Mouse (Mus musculus): ENCODE results near the gene Fmo3. TPM values are rescaled to one million over a fixed set of nuclear protein-coding genes. Genes with fewer than 3 reads are reported as not detected.

Fmo3 gene
- polyA plus RNA-seq, 1 experiment from 2014 or later: not detected

DNA sequence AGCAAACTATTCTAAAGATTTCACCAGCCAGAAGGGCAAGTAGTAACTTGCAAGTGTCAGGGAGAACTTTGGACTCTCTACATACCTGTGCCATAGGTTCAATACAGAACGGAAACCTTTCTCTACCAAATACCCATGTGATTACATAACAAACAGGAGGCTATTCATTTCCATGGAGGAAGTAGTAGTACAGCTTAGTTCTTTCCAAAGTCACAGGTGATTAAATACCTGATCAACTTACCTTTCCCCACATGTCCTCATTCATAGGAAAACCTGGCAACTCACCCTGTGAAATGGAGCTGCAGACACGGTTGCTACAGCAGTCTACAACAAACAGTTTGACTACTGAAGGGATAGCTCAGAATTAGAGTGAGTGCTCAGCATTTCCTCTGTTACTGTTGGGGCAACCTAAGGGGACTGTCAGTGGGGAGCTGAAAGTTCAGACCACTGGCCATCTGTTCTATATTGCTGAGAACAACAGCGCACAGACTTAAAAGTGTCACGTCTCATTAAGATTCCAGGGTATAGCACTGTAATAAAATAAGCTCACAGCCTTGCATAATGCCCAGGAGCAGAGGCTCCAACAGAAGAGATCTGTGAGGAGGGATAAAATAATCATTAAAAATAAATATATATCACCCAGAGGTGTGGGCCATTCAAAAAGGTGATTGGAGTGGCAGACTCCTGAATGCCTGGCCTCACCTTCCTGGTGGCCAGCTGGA lies 37.3 kb downstream of the Fmo3 start:
- 67% methylated on average over 4 of the region's 4 CpGs for WGBS
- no peaks in the 10 kb centered on the region for H3K27me3 ChIP-seq (replicated peaks)
- no peaks in the 10 kb centered on the region for H3K9me3 ChIP-seq
- no peak overlapping the region for H3K4me2 ChIP-seq (replicated peaks)
- ATAC-seq: peak; percentile 59
- no peak overlapping the region for H3K9ac ChIP-seq
- no peaks in the 10 kb centered on the region for H3K4me1 ChIP-seq (replicated peaks)
- H3K4me3 ChIP-seq (replicated peaks): no peak overlapping the region
- H3K27ac ChIP-seq: no peak overlapping the region
- H3K36me3 ChIP-seq: no peaks in the 10 kb centered on the region

DNA sequence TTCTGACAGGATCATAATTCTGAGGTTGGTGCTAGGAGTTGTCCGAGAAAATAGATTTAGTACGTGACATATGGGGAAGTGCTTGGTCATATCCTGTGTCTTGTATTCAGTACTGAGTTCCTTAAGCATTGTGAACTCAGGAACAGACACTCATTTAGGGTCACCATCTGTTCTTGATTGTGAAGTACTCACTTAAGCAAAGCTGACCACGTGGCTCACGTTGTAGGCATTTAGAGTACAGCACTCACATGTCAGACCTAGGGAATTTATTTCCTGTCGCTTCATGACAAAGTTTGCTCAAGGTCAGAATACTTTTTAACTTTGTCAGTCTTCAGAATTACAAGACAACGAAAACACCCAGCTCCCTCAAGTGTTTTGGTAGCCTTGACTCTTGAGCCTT lies 40.6 kb downstream of the Fmo3 start:
- Histone ChIP-seq H3K9ac (no peak overlapping the region), H3K9me3 (no peaks in the 10 kb centered on the region), H3K4me1 (replicated peaks) (no peaks in the 10 kb centered on the region), H3K4me3 (replicated peaks) (no peak overlapping the region), H3K27me3 (replicated peaks) (no peaks in the 10 kb centered on the region), H3K36me3 (no peaks in the 10 kb centered on the region), H3K4me2 (replicated peaks) (no peak overlapping the region), H3K27ac (no peak overlapping the region)
- 66% methylated on average over 6 of the region's 6 CpGs for WGBS
- ATAC-seq: no peak

DNA sequence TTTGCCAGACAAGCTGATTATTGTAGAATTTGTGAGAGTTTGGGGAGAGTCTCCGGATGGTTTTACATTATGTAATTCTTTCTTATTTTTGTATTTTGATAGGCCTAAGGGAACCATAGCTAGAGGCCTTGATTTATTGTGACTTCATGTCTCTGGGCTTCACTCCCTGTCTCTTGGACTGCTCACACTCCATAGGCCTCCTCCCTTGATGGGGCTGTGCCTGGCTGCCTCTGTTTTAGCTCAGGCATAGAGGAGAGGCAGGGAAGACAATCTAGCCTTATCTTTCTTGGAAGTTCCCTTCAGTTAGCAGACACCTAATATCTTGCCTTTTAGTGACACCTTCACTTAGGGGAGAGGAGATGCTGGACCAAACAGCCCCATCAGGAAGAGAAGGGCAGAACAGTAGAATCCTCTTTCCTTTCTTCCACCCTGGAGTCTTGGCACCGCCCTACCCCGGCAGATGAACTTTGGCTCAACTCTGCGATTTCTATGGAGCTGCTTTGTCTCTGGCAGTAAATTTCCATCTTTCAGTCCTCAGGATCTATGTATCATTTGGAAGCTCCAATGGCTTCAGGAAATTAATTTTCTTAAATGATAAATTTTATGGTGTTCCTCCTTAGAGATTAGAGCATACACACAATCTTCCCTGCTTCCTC lies 45.5 kb downstream of the Fmo3 start:
- ATAC-seq: peak; percentile 89
- Histone ChIP-seq H3K36me3 (no peaks in the 10 kb centered on the region), H3K4me3 (replicated peaks) (no peak overlapping the region), H3K27me3 (replicated peaks) (no peaks in the 10 kb centered on the region), H3K4me2 (replicated peaks) (no peak overlapping the region), H3K9ac (no peak overlapping the region), H3K4me1 (replicated peaks) (no peaks in the 10 kb centered on the region), H3K27ac (no peak overlapping the region), H3K9me3 (no peaks in the 10 kb centered on the region)
- WGBS: 63% methylated on average over 4 of the region's 4 CpGs

DNA sequence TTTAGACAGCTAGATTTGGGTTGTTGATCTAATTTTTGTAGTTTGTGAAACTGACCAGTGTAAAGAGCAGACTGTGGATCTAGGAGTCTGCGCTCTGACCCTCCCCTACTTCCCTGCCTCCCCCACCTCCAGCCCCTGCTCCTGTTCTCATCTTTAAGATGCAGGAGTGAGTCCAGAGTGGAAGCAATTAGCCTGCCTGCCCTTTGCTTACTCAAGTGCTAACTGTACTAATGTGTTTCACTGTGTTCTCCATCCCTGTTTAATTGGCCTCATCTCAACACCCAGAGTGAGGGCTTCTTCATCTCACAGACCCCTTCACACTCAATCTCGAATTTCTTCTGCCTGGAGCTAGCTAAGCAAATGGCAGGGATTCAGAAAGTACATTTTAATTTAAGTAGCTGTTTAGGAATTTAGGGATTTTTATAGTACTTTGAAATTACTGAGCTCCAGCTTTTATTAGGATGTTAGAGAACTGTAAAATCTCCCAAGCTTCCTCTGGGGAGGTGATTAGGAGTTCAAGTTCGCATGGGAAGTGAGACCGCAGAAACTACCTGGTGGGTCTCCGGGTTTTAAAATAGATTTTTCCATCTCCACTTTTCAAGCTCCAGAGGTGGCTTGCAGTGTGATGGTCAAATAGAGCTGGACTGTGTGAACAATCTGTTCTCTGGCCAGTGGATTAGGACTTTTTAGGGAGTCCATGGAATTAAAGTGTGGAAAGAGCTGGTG lies 46.2 kb downstream of the Fmo3 start:
- Histone ChIP-seq H3K27me3 (replicated peaks) (no peaks in the 10 kb centered on the region), H3K27ac (no peak overlapping the region), H3K36me3 (no peaks in the 10 kb centered on the region), H3K4me1 (replicated peaks) (no peaks in the 10 kb centered on the region), H3K4me2 (replicated peaks) (no peak overlapping the region), H3K4me3 (replicated peaks) (no peak overlapping the region), H3K9ac (no peak overlapping the region), H3K9me3 (no peaks in the 10 kb centered on the region)
- 74% methylated on average over 5 of the region's 5 CpGs for WGBS
- ATAC-seq: 0 out of 2 replicates have a peak, but pooled peaks have one; percentile 10

DNA sequence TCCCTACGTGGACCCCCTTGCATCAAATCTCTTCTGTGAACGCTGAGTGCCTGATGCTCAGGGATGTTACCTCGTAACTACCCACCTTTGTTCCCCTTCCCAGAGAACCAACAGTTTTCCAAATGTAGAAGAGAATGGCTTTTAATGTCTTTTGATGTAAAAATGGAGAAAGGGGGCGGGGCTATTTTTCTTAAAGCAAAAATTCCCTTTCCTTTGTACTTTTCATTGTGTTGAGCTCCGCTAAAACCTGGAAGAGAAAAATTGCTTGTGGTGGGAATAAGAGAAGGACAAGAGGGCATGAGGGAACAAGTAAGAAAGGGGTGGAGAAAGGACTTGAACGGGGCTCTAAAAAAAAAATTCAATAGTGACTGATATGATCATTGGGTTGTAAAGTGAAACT lies 46.9 kb downstream of the Fmo3 start, which contains the start of gene Fmo6:
Gene Fmo6, minus strand, starts transcription at position 101 of the 400 bp plus-strand sequence.
- ATAC-seq: no peak
- no peaks in the 10 kb centered on the region for H3K27me3 ChIP-seq (replicated peaks)
- H3K9me3 ChIP-seq: no peaks in the 10 kb centered on the region
- 82% methylated on average over 6 of the region's 6 CpGs for WGBS
- no peak within 1 kb of the TSS for H3K9ac ChIP-seq
- no peak within 1 kb of the TSS for H3K27ac ChIP-seq
- no peak within 1 kb of the TSS for H3K4me3 ChIP-seq (replicated peaks)
- H3K4me2 ChIP-seq (replicated peaks): no peak within 1 kb of the TSS
- H3K36me3 ChIP-seq: no peaks in the 10 kb centered on the region
- H3K4me1 ChIP-seq (replicated peaks): no peaks in the 10 kb centered on the region

DNA sequence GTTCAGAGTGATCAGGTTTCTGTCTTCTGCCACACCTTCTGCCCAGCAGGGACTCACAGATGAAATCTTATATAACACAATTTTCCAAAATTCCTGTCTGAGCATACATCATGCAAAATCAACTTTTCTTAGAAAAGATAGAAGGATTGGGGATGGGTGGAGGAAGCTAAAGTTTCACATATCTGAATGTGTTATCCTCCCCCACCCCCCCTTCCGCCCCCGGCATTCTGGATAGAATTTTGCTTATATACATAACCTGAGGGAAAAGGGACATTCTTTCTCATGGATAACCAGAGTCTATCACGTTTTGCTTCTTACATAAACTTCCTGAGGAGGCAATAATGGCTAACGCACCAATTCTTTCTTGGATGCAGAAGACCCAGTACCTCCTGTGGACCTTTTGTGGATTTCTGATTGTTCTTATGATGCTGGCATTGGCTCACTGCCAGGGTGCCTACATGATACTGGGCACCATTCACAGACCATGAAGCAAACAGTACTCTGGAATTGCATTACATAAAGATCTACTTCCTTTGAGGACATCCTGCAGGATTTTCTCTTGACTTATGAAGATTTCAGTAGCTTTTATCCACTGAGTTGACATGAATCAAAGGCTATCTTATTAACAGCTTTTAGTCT lies 49.8 kb downstream of the Fmo3 start:
- Histone ChIP-seq H3K4me1 (replicated peaks) (no peaks in the 10 kb centered on the region), H3K27ac (no peak overlapping the region), H3K4me2 (replicated peaks) (no peak overlapping the region), H3K27me3 (replicated peaks) (no peaks in the 10 kb centered on the region), H3K9me3 (no peaks in the 10 kb centered on the region), H3K4me3 (replicated peaks) (no peak overlapping the region), H3K9ac (no peak overlapping the region), H3K36me3 (no peaks in the 10 kb centered on the region)
- WGBS: 79% methylated on average over 4 of the region's 4 CpGs
- no peak for ATAC-seq

DNA sequence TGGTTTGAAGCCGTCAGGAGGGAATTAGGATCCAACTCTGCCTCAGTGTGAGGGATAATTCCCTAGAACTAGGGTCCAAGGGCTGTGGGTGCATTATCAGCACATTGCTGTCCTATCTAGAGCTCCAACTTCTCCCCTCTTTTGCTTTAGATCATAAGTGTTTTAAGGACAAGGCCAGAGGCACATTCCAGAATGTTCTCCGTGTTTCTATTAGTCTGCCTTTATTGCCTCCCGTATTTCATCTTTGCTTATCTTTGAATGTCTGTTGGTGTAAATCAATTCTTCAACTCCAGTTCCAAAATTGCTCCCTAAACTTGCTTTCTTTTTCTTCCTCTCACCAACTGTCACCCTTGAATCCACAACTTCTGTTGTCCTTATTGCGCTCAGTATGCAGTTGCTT lies 51.9 kb downstream of the Fmo3 start:
- ATAC-seq: no peak
- 60% methylated on average over 4 of the region's 4 CpGs for WGBS
- Histone ChIP-seq H3K27me3 (replicated peaks) (no peaks in the 10 kb centered on the region), H3K9ac (no peak overlapping the region), H3K4me1 (replicated peaks) (no peaks in the 10 kb centered on the region), H3K4me3 (replicated peaks) (no peak overlapping the region), H3K9me3 (no peaks in the 10 kb centered on the region), H3K27ac (no peak overlapping the region), H3K36me3 (no peaks in the 10 kb centered on the region), H3K4me2 (replicated peaks) (no peak overlapping the region)

DNA sequence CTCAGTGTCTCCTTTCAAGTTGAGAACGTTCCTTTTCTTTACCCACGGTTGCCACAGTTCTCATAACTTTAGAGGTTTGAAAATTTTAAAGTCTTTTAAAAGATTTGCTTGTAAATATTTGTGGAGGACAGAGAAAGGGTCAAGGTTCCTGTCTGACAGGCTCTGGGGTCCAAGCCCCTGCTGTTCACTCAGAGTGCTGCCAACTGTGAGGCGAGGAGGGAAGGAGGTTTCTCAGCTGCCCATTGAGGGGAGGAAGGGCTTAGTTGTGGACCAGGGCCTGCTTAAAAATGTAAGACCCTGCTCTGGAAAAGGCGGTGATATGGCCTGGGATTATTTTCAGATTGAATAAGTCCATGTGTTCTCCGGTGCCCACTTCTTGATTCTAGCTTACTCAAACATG lies 52.4 kb downstream of the Fmo3 start:
- no peak overlapping the region for H3K9ac ChIP-seq
- H3K4me2 ChIP-seq (replicated peaks): no peak overlapping the region
- no peak for ATAC-seq
- H3K9me3 ChIP-seq: no peaks in the 10 kb centered on the region
- no peaks in the 10 kb centered on the region for H3K36me3 ChIP-seq
- no peaks in the 10 kb centered on the region for H3K4me1 ChIP-seq (replicated peaks)
- 67% methylated on average over 5 of the region's 5 CpGs for WGBS
- H3K27me3 ChIP-seq (replicated peaks): no peaks in the 10 kb centered on the region
- H3K4me3 ChIP-seq (replicated peaks): no peak overlapping the region
- no peak overlapping the region for H3K27ac ChIP-seq

DNA sequence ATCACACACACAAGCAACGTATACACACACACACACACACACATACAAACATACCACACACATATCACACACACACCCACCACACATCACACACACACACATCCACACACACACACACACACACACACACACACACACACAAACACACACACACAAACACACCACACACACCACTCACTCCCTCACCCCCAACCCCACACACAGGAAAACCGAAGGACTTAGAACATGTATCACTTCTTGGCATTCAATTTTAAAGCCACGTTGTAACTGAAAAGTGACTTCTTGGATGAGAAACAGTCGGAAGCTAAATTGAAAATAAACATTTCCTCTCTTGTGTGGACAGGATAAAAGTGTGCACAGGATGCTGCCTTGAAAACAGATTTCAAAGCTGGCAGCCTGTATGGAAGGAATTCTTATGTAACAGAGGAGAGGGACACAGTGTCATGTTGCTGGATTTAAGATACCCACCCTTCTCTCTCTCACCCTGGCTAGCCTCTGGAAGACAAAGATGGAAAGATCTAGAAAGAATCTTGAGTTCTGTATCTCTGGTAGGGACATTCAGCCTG lies 52.9 kb downstream of the Fmo3 start:
- Histone ChIP-seq H3K27ac (no peak overlapping the region), H3K27me3 (replicated peaks) (no peaks in the 10 kb centered on the region), H3K4me2 (replicated peaks) (no peak overlapping the region), H3K9me3 (no peaks in the 10 kb centered on the region), H3K4me1 (replicated peaks) (no peaks in the 10 kb centered on the region), H3K9ac (no peak overlapping the region), H3K36me3 (no peaks in the 10 kb centered on the region), H3K4me3 (replicated peaks) (no peak overlapping the region)
- ATAC-seq: no peak
- 53% methylated on average over 4 of the region's 4 CpGs for WGBS

DNA sequence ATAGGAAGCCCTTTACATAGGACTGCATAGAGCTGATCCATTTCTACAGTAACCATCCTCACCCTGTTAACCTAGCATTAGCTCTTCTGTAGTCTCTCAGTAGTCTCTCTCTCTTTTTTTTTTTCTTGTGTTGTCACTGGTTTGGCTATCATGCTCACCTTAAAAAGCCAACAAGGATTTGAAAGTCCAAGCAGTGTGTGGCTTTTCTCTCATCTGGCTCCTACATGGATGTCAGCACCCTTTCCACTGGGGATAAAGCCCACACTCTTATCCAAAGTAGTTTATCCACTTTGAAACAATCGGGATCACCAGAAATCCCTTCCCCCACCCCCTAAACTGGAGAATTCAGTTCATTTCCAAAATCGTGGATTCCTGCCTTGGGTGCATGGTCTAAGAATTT lies 53.7 kb downstream of the Fmo3 start:
- 64% methylated on average over 2 of the region's 2 CpGs for whole genome bisulfite sequencing
- H3K36me3 ChIP-seq: no peaks in the 10 kb centered on the region
- no peak overlapping the region for H3K9ac ChIP-seq
- no peaks in the 10 kb centered on the region for H3K27me3 ChIP-seq (replicated peaks)
- H3K4me1 ChIP-seq (replicated peaks): no peaks in the 10 kb centered on the region
- no peak overlapping the region for H3K27ac ChIP-seq
- no peak overlapping the region for H3K4me2 ChIP-seq (replicated peaks)
- no peaks in the 10 kb centered on the region for H3K9me3 ChIP-seq
- no peak overlapping the region for H3K4me3 ChIP-seq (replicated peaks)
- ATAC-seq: no peak

DNA sequence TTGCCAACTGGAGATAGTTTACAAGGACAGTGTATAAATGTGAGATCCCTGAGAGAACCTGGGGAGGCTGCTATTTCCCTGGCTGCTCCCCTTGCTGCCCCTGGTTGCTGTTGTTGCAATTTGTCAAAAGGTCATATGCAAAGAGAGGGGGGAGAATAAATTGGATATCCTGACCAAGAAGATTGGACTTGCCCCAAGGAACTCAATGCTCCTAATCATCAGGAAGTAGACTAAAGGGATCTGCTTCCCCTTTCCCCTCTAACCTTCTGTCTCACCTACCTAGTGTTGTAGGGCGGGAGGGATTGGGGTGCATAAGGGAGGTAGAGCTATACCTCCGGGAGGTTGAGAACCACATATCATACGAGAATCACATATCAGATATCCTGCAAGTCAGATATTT lies 55.2 kb downstream of the Fmo3 start:
- 74% methylated on average over 3 of the region's 3 CpGs for WGBS

DNA sequence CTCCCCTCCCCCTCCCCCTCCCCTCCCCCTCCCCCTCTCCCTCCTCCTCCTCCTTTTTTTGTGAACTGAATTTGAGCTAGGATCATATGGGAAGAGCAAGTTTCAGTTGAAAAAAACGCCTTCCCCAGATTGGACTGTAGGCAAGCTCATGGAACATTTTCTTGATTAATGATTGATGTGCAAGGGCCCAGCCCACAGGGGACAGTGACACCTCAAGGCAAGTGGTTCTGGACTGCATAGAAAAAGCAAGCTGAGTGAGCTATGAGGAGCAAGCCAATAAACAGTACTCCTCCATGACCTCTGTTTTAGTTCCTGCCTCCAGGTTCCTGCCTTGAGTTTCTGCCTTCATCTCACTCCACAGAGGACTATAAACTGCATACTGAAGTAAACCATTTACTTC lies 59.2 kb downstream of the Fmo3 start:
- no peak overlapping the region for H3K4me3 ChIP-seq (replicated peaks)
- ATAC-seq: no peak
- no peaks in the 10 kb centered on the region for H3K27me3 ChIP-seq (replicated peaks)
- no peak overlapping the region for H3K27ac ChIP-seq
- no peaks in the 10 kb centered on the region for H3K9me3 ChIP-seq
- 56% methylated on average over 1 of the region's 1 CpGs for WGBS
- H3K4me2 ChIP-seq (replicated peaks): no peak overlapping the region
- no peaks in the 10 kb centered on the region for H3K4me1 ChIP-seq (replicated peaks)
- H3K9ac ChIP-seq: no peak overlapping the region
- H3K36me3 ChIP-seq: no peaks in the 10 kb centered on the region

More for the DNA sequence above, 55.2 kb downstream of the Fmo3 start:
- Histone ChIP-seq H3K9ac (no peak overlapping the region), H3K4me3 (replicated peaks) (no peak overlapping the region), H3K36me3 (no peaks in the 10 kb centered on the region), H3K27ac (no peak overlapping the region), H3K4me2 (replicated peaks) (no peak overlapping the region), H3K4me1 (replicated peaks) (no peaks in the 10 kb centered on the region), H3K9me3 (no peaks in the 10 kb centered on the region), H3K27me3 (replicated peaks) (no peaks in the 10 kb centered on the region)
- no peak for ATAC-seq
